Mouse (Mus musculus): Measurements from ENCODE around the gene Lrig1.

Lrig1 gene

GRCm38 (mm10) chr6:94700067-94700491, at the start of gene Lrig1:
Lrig1 (minus strand) TSS chr6:94700158.
- DNase-seq (ENCODE audit: low spot score) = peak; percentile 100

DNA sequence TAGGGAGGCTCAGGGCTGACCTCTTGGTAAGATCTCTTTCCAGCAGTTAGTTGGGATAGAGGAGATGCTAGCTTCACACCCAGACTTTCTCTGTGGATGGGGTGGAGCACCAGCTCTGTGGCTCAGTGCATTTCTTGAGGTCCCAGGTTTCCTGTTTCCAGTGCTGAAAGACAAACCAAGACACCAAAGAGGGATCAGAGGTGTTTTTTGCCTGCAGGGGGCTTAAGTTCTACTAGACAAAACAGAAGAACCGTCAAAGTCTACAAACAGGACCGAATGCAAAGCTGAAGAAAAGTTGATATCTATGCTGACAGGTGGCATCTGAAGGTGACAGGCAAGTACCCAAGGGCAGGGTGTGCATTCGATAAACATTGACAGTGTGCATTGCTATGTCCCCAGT, 49.7 kb upstream of the Lrig1 start:
- DNase-seq (ENCODE audit: low spot score) = no peak

- no peak for DNase-seq (ENCODE audit: low spot score)
These were observed 48.4 kb upstream of the Lrig1 start for GRCm38 (mm10) chr6:94748361-94748760.

- DNase-seq (ENCODE audit: low spot score) = no peak
These were observed 40.3 kb upstream of the Lrig1 start for GRCm38 (mm10) chr6:94740117-94740729.

DNA sequence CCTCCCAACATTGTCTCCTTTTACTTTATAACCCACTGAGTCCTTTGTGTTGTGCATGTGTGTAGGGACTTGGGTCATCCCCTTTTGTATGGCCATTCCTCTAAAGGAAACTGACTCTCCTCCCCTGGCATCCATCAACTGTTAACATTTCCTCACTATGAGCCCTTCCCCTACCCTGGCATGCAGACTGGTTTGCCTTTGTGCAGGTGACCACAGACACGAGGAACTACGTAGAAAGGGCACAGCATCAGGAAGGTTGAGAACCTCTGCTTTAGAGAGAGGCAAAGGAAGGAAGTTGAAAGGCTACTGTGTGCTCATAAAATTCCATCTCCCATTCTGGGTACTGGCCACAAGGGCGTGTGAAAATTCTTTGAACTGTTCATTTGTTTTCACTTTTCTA, 38.7 kb upstream of the Lrig1 start:
- DNase-seq (ENCODE audit: low spot score) = no peak

GRCm38 (mm10) chr6:94733878-94734277, 33.9 kb upstream of the Lrig1 start:
- no peak for DNase-seq (ENCODE audit: low spot score)

- no peak for DNase-seq (ENCODE audit: low spot score)
These were observed 29.9 kb upstream of the Lrig1 start for GRCm38 (mm10) chr6:94729847-94730246.

- no peak for DNase-seq (ENCODE audit: low spot score)
These were observed 29.2 kb upstream of the Lrig1 start for GRCm38 (mm10) chr6:94729132-94729531.

DNA sequence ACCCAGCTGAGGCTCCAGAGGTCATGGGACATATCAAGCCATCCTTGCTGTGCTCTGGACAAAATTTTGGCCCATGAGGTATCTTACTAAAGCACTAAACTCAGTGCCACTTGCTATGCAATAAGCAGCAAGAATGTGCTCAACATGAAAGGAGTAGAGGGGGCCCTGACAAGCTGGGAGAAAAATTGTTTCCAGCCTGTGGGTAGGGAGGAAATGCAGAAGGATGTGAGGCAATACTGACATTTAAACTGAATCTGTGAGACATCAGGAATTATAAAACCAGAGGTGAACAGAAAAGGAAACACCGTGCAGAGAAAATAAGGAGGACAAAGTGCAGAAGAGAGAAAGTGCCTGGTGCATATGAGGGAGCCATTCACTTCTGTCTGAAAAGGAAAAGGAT, 24.7 kb upstream of the Lrig1 start:
- no peak for DNase-seq (ENCODE audit: low spot score)

DNA sequence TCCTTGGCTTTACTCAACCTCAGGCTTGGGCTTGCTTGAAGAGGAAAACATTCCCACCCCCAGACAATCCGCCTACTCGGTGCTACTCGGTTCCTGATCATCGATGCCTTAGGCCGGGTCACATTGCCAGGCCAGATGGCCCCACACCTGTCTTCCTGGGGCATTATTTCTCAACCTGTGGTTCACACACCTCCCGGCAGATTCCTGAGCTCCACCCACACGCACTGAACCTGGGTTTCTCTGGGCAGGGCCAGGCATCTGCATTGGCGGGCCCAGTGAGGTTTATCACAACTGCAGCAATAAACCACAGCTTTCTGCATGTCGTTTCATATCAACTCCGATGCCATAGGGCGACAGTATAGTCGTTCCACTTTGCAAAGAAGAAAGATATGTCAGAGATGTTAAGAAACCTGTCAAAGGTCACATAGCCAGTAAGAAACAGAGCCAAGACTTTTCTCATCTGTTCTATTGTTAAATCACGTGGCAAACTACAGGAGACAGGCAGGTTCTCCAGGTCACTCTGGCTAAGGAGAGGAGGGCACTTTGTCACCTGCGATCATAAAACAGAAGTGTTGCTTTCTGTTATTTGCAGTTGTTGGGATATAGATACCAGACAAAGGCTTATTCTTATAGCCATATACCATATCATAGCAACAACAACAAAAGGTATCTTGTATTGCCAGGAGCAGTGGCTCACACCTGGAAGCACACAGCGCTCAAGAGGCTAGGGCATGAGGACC, 18.8 kb upstream of the Lrig1 start:
- DNase-seq (ENCODE audit: low spot score) = no peak

DNA sequence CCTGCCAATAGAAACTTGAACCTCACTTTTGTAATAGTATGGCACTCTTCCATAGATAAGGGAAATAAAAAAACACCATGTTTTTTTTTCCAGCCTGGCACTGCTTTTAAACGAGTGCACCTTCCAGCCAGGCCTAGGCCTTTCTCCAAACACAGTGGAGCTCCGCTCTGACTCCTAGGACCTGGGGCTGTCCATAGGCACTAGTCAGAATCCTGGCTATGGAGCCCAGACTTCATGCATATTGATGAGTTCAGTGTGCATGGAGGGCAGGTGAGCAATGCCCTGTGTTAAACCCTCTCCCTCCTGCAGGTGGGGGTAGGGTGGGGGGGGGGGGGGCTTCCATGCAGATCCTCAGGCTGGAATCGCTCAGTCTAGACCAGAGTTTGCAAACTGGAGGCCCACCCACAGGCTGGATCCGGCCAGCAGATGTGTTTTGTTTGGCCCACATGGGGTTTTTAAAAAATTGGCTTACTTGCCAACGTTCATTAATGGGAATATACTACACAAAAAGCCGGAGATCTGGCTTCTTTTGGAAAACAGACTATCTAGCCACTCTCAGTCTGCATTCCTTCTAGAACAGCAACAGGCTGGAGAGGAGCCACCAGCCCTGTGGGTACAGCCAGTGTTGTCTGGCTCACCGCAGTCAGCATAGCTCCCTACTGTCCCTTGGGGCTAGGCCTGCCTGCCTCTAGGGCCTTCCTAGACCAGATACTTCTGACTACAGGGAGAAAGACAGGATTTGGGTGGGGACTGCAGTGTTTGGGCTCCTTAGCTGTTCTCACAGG, 17.9 kb upstream of the Lrig1 start:
- DNase-seq (ENCODE audit: low spot score) = no peak

DNA sequence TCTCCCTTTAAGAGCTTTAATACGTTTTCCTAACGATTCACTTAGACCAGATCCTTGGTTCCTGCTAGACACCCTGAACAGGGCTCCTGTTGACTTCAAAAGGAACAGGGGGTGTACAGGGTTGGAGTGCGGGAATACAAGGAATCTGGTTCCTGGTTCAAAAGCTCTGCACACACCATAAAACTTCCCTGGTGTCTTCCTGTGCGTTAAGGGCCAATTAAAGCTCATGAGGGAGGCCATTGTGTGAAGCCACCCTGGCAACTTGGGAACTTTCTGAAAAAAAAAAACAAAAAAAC, 15.6 kb upstream of the Lrig1 start:
- DNase-seq (ENCODE audit: low spot score) = peak; percentile 14

DNA sequence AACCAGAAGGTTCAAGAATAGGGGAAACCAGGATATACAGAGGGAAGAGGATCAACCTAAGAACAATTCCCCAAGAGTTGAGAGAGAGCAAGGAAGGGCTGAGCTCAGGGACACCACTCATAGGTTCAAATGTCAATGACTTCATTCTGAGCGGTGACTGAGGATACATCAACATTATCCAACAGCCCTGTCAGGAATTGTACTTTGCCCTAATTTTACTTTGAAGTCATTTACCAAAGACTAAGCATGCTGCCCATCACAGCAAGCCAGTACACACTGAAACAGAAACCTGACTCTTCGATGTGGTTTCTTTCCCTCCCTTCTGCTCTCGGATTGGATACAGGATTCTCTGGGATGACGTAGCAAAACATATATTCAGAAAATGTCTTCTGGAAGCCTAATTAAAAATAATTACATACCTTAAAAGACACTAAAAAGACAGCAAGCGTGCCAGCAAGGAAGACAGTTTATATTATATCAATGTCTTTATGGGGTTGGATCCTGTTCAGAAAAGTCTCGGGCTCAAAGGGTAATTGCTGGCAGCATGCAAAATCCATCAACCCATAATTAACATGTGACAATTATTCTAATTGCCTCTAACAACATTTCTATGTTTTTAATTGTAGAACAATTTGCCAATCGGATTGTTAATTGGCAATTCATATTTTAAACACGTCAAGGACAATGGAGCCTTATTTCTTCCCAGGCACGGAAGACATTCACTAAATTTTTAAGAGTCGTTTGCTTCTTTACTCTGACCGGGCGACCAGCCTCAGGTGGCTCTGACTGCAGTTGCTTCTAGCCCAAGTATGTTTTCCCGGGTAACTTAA, 15.1 kb upstream of the Lrig1 start:
- DNase-seq (ENCODE audit: low spot score) = peak; percentile 13

GRCm38 (mm10) chr6:94709832-94710231, 9.9 kb upstream of the Lrig1 start:
- no peak for DNase-seq (ENCODE audit: low spot score)

DNA sequence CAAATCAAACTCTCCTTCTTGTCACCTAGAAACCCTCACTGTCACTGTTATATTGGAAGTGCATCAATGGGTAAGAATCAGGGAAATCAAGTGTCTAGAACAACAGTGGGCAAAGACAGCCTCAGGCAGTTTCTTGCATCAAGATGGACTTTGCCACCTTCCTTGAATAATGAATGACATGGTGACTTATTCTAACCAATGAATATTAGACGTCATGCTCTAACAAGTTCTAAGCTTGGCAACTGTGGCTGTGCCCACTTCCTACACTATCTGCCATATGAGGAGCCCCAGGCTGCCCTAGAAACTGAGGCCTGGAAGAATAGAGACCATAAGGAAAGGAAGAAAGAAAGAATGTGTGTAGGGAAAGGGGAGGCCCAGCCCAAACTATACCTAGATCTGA, 9.2 kb upstream of the Lrig1 start:
- DNase-seq (ENCODE audit: low spot score) = no peak

GRCm38 (mm10) chr6:94707254-94707653, 7.3 kb upstream of the Lrig1 start:
- no peak for DNase-seq (ENCODE audit: low spot score)

GRCm38 (mm10) chr6:94705931-94706330, 6.0 kb upstream of the Lrig1 start:
- DNase-seq (ENCODE audit: low spot score) = no peak

DNA sequence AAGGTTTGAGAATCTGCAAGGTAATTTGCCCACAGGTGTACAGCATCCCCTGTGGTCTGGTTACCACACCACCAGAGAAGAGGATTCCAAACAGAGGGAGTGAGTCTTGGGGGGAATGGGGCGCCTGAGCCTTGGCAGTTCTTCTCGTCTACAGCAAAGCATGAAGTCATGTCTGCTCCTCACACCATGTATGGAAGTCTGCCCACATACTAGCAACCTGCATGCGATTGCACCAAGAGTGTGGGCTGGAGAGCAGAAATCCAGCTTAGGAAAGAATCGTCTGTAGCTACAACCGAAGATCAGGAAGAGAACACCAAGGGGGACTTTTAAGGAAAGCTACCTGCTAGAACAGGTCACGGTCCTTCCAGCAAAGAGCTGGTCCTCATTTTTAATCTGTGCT, 3.0 kb upstream of the Lrig1 start:
- DNase-seq (ENCODE audit: low spot score) = no peak

GRCm38 (mm10) chr6:94701071-94701470, 1.1 kb upstream of the Lrig1 start:
- DNase-seq (ENCODE audit: low spot score) = peak; percentile 75

GRCm38 (mm10) chr6:94700612-94701011, 654 bp upstream of the Lrig1 start:
- DNase-seq (ENCODE audit: low spot score) = peak; percentile 83

- DNase-seq (ENCODE audit: low spot score) = no peak
These were observed 578 bp downstream of the Lrig1 start for GRCm38 (mm10) chr6:94699173-94699987.

Measured in embryo, embryonic 10.5 days (tissue).